Mouse (Mus musculus): ENCODE measurements around the gene Nr2c2.
A peak's percentile ranks its signal among the peaks of the same experiment; 100 is the strongest.
"Not testable (repeated sequence)": the region's sequence is repeated elsewhere in the genome, so short reads cannot be mapped to it uniquely, and the experiment has no call there.

Gene Nr2c2

DNA sequence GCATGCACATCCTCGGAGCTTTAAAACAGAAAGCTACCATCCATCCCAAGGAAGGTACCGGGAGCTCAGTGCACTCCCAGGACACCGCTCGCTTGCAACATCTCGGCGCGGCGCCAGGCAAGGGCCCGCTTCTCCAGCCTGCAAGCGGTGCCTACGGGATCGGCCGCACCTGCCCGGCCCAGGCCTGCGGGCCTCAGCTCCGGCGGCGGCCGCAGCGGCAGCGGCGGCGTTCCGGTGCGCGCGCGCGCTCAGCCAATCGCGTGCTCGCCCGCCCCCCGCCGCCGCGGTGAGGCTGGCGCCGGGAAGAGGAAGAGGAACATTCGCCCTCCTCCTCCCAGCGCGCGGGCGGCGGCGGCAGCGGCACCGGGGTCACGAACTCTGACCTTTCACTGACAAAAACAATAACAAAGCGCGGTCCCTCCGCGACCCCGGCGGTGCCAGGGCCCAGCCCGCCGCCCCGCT, at the start of gene Nr2c2:
Gene Nr2c2 (plus strand): TSS at position 261 of the 462 bp plus-strand sequence.
- peak; percentile 84 to 87 for DNase-seq

- DNase-seq, result no peak
Measured at GRCm38 (mm10) chr6:92042055-92042454, 49.1 kb upstream of the Nr2c2 start.

DNA sequence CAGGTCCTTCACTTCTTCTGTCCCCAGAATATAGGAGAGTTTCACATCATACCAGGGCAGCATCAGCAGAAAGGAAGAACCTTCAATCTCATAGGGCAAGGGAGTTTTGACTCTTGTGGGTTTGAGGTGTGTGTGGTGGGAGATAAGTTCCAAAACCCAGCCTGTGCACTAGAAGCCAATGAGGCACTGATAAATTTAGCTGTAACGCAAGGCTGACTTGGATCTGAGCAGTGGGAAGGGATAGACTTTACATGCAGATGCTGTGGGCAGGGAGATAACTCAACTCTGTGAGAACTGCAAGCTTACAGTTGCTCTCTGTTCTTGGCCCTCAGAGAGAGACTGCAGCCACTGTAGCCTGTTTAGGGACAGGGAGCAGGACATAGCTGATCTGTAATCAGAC, 48.3 kb upstream of the Nr2c2 start:
- DNase-seq, result no peak

DNA sequence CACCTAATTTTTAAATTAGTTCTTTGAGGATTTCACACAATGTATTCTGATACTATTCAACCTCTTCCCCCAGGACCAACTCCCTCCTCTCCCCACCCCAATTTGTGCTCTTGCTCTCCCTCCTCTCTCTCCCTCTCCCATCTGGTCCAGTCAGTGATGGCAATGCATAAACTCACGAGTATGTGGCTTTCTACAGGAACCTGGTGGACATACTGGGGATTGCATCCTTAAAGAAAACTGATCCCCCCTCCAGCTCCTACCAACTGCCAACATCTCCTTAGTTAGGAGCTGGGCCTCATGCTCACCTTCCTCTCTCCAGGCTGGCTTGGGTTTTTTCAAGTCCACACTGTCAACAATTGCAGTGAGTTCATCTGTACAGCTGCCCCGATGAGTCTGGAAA, 33.4 kb upstream of the Nr2c2 start:
- DNase-seq, result no peak

DNA sequence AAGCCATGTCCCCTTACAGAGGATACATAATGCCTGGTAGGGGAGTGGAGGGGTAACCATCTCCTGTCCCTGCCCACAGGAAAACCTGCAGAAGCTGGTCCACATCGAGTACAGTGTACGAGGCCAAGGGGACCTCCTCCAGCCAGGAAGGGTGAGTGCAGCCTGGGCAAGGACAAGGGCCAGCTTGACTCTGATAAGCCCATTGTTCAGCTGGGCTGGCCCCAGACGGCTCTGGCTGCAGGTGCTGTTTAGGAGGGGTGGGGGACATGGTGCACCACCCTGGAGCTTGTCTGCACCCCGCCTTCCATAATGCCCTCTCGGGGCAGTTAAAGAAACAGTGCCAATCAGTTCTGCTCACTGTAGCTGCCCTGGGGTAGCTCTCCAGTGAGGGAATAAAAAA, 29.5 kb upstream of the Nr2c2 start:
- DNase-seq, result no peak

GRCm38 (mm10) chr6:92063452-92063851, 27.7 kb upstream of the Nr2c2 start:
- no peak for DNase-seq

- no peak for DNase-seq
Measured at GRCm38 (mm10) chr6:92064101-92064500, 27.1 kb upstream of the Nr2c2 start.

- peak; percentile 45 to 47 for DNase-seq
Measured at GRCm38 (mm10) chr6:92065721-92066496, 25.3 kb upstream of the Nr2c2 start.

DNA sequence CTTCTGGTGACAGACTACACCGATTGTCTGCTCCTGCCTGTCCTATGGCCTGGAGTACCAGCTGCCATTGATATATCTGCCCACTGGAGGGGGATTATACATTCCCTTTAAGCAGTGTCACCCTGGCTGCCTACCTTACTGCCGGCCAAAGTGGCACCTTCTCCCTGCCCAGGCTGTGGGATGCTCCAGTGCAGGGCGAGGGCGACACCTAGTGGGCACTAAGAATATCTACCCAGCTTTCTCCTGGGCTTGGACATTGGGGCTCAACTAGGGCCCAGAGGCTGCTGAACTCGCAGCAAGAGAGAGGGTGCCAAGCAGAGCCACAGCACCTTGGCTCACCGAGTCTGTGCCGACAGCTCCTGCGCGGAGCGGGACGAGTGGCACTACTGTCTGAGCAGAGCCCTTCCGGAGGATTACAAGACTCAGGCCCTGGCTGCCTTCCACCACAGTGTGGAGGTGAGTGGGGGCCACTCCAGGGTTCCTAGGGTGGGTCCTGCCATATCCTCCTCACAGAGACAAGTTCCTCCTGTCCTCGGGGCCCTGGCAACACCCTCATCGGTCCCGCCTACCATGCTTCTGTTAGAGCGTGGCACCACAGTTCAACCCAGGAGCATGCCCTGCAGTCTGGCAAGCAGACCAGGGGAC, 23.9 kb upstream of the Nr2c2 start:
- DNase-seq, result peak; percentile 76 to 77

GRCm38 (mm10) chr6:92071121-92071839, 19.9 kb upstream of the Nr2c2 start:
- no peak for DNase-seq

DNA sequence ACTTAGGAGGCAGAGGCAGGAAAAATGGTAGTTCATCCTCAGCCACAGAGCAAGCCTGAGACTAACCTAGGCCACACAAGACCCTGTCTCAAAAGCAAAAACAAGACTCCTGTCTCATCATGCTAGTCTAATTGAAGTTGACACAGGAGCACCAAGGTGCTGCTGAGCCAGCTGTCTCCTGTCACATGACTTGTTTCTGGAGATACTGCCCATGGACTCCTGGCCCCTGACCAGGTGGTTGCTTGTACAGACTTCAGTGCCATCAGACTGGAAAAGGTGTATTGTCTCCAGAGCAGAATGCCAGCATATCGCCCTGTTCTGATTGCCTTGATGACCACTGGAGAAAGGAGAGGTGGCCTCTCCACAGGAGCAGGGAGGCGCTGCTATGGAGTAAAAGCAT, 10.5 kb upstream of the Nr2c2 start:
- DNase-seq, result no peak

DNA sequence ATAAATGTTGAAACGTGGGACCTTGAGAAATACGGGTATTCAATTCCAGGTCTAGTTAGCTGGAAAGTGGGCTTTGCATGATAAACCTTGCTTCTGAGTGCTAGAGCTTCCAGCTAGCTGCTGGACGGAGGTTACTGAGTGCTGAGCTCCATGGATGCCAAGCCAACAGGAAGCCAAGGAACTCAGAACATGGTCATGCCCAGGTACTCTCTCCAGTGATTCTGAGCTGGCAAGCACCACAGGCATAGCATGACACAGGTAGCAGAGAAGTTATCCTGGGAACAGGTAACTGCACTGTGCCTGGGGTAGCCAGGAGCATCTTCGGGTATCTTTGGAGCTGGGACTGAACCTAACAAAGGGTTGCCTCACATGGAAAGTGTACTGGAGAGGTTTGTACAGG, 8.4 kb upstream of the Nr2c2 start:
- no peak for DNase-seq

DNA sequence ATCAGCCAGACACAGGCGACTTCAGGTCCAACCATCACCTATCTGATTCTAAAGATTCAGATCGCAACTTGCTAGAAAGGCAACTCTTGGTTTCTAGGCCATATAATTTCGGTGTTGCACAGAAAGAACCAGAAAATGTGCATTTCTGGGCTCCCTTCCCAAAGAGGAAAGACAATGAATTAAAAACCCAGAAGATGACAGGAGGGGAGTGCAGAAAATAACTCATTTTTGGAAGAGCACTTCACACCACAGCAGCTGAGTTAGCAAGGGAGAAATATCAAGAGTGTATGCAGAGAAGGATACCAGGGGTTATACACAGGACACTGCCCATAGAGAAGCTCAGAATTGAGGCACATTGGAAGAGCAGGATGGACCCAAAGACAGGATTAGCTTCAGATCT, 6.3 kb upstream of the Nr2c2 start:
- no peak for DNase-seq

DNA sequence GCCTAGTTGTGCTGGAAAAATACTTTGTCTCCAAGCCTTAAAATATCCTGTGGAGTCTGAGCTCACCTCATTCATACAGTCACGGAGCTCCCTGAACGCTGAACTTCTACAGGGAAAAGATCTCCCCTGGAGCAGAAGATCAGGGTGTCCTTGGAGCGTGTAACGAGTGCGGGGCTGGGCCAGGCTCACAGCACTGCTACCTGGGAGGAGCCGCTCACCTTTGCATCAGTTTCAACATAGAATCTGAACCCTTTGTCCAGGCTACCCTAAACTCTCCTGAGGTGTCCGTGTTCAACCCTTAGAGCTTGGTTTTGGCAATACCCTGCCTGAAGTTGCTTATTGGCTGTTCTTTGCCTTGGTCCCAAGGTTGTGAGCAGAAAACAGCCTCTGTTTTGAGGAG, 2.0 kb upstream of the Nr2c2 start:
- not testable (repeated sequence) for DNase-seq

DNA sequence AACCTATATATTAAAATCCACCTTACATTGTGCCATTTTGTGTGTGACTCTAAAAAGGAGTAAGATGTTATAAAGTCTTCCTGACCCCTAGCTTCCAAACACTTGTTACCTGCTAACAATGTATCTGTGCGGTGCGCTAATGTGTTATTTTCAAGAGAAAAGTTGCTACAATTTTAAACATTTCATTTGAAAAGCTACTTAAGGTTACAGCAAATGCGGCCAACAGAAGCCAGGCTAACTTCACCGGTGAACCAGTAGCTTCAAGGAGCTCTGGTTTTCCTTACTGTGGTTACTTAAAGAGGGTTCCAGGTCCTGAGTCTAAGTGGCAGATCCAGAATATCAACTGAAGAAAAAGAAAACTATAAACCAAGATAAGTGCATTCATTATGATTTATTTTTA, 1.2 kb upstream of the Nr2c2 start:
- DNase-seq, result no peak

- no peak for DNase-seq
Measured at GRCm38 (mm10) chr6:92090497-92090896, 693 bp upstream of the Nr2c2 start.

DNA sequence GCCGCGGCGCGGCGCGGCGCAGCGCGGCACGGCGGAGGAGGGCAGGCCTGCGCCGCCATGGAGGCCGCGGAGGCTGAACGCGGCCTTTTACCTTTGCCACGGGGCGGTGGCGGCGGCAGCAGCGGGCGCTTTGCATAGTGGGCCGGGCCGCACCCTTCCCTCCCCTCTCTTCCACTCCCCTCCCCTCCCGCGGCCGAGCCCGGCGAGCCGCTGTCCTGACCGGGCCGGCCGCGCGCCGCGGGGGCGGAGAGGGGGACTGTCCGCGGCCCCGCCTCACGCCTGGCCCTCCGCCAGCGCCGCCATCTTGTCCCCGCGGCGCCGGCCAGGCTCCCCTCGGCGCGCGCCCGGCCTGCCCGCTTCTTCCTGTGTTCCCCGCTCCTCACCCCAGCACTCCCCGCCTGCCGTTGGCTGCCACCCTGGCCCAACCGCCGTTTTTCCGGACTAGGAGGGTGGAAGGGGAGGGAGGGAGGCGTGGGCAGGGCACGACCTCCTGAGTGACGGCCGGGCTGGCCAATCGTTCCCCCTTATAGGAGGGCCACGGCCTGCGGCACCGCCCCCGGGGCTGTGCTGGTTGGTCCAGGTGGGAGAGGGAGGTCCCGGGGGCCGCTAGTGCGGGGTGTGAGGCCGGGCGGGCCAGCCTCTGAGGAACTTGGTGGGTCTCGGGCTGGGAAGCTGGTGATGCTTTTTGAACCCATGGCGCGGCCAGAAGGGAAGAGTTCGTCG, 738 bp downstream of the Nr2c2 start:
- DNase-seq, result peak; percentile 99 to 100

DNA sequence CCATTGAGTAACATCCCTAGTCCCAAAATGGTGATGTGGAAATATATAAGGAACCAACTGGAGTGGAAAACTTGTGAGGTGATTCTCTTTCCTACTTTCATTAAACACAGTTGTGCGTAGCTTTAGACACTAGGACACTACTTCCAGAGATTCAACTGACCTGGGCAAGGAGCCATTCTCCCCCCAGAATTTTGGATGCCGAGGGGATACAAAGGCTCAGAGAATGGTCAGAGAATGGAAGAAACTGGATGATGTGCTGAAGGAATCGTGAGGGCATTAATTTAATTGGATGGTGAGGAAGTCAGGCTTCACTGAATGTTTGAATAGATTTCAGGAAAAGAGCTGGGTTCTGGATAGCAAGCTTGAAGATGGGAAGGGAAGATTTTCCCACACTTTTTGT, 1.5 kb downstream of the Nr2c2 start:
- no peak for DNase-seq

DNA sequence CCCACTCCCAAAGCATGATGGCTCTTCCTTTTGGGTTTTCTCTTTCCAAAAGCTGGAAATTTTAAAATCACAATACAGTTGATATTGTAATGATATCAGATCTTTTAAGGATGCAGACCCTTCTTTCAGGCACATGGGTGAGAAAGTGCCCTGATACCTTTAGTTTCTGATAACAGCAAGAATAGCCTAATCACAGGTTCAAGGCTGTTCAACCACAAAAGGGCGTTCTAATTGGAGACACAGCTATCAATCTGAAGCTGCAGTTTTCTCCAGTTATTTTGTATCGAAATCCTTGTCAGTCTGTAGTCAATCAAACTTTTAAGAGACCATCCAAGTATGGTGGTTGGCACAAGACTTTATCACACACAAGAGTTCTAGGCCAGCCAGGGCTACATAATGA, 2.7 kb downstream of the Nr2c2 start:
- no peak for DNase-seq

GRCm38 (mm10) chr6:92100679-92101360, 9.6 kb downstream of the Nr2c2 start:
- no peak for DNase-seq

GRCm38 (mm10) chr6:92124547-92124946, 33.4 kb downstream of the Nr2c2 start:
- DNase-seq, result no peak

DNA sequence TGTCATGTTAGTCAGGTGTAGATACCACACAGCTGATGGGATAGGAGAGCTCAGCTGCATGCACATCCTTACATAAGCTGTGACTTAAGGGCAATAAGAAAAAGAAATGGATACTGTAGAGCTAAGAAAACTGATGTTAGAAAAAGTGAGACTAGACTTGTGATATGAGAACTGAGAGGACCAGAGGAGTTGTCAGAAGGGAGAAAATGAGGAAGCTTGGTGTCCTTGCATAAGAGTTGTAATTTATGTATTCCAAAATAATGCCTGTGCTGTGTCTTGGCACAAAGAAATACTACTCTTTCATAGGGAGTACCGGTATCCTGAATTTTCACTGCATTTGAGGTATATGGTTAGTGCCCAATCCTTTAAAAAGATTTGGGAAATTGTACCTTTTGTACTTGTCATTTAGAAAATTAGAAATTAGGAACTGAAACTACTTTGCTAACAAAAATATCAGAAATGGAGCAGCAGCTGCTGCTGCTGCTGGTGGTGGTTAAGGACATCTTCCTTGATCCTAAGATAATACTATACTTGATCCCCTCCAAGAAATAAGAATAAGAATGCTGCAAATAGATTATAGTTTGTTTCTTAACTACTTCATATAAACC, 35.8 kb downstream of the Nr2c2 start:
- peak; percentile 37 to 42 for DNase-seq
